Mouse (Mus musculus) Muller cell, postnatal 12 days (primary cell): ENCODE measurements at regions not wholly inside any gene's neighbourhood (a gene's known extent, or its start where the extent isn't known, plus 50 kb on each side); places are given as distances from the start of the nearest gene placed in this dataset.
A peak's percentile ranks its signal among the peaks of the same experiment; 100 is the strongest.

ENCODE experiments used
- DNase-seq: peaks from one replicate; pipeline ENCODE4 v3.0.0-alpha.2; 2015; ENCODE audit errors: inconsistent ontology term

DNA sequence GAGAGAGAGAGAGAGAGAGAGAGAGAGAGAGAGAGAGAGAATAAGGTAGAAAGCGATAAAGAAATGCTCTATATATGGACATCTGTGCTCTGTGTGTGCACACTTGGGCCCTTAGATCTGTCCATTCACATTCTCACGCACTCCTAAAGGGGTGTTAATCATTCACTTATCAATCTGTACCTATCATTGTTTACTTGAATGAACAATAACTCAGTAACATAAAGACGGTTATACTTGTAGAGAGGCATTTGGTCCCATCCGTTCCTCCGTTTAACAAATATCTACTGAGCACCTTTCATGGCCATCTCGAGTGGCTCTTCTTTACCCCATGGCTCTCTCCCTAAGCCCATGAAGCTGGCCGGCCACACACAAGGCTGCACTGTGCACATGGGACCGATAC lies 114.3 kb upstream of the Cpm start:
- no peak for DNase-seq

DNA sequence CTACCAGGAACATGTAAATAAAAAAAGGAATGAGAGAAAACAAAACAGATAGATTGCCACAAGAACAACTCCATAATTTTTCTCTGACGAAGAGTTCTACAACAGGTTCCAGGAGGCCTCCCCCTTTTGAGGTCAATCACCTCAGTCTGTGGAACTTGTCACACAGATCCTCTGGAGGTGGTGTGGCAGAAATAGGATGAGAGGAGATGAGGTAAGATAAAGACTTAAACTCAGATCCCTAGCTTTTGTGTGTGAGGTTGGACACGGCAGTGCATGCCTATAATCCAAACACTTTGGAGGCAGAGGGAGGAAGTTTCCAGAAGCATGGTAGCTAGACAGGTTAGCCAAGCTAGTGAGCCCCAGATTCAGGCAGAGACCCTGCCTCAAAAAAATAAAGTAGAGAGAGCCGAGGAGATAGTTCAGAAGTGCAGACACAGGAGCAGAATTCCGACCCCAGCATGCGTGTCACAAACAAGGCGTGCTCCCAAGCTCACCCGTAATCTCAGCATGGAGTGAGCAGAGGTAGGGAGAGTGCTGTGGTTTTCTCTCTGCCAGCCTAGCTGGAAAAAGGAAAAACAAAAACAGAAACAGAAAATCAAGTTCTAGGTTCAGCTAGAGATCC lies 115.3 kb upstream of the Cpm start:
- no peak for DNase-seq

DNA sequence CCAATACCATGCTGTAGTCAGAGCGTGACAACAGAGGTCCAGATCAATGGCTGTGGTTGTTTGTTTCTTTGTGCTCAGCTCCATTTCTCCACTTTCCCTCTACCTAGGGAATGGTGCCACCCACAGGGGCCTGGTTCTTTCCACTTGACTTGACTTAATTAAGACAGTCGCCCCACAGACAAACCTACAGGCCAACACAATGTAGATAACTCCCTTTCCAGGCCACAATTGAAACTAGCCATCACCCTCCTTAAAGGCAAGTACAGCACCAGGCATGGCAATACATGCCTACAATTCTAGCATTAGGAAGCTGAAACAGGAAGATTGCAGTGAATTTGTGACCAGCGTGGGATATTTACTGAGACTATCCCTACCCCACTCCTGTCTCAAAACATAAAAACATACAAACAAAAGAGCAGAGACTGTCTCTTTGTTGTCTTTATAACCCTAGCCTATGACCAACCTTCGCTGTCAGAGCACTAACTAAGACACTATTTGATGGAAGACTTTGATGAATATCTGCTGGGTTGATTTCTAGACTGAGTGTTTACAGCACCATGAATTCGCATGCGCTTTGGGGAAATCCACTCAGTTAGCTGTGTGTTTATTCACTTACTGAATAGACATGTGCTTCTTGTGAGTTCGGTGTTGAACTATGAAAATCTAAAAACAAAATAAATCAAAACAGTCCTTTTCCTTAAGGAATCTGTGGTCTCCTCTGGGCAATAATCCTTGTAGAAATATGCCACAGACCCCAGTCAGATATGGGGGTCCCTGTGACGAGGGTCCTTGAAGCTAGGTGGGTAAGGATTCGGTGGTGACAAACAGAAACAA lies 116.7 kb upstream of the Cpm start:
- DNase-seq = no peak

DNA sequence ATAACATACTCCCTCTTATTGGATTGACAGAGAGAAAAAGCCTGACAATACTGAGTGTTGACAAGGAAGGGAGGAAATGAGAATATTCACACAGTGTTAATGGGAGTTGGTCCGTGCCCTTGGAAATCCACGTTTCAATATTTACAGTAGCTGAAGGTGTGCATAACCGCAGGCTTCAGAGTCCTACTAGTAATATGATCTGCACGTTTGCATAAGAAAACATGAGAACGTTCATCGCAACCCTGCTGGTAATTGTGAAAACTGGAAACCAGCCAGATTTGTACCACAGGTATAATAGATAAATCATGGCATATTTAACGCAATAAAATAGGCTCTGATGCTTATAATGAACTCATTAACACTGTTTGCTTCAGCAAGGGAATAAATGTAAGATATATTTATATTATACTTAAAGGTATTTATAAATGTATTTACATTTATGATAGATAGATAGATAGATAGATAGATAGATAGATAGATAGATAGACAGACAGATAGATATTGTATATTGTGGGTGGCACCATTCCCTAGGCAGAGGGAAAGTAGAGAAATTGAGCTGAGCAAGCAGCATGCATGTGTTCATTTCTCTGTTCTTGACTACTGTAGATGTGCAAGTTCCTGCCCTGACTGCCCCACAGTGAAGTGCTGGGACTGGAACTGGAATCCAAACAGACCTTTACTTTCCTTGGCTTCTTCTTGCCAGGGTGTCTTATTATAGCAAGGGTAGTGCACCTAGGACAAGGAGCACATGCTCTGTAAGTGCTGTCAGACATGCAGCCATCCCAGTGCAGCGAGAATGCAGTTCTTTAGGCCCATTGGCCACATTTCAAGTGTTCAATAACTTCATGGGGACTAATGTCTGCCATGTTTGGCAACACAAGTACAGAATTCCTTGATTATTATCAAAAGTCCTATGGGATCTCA lies 117.6 kb upstream of the Cpm start:
- DNase-seq = no peak

DNA sequence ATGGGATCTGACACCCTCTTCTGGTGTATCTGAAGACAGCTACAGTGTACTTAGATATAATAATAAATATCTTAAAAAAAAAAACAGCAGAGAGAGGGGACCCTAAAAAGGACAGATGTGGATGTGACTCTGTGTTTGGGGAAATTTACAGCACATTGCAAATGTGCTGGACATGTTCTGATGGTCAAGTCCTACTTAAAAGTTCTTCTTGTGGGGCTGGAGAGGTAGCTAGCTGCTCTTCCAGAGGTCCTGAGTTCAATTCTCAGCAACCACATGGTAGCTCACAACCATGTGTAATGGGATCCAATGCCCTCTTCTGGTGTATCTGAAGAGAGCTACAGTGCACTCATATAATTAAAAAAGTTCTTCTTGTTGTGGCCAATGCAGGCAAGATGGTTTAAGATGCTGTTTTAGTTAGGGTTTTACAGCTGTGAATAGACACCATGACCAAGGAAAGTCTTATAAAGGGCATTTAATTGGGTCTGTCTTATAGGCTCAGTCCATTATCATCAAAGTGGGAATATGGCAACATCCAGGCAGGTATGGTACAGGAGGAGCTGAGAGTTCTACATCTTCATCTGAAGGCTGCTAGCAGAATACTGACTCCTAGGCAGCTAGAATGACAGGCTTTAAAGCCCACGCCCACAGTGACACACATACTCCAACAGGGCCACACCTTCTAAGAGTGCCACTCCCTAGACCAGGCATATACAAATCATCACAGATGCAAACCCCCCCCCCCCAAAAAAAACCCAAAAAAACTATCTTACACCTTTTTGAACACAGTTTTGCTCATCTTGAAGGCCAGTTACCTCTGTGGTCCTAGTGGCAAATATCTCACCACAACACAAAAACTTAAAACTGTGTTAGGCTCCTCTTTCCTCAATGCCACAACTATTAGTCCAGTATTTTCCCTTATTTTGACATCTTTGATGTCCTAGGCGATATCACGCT lies 118.5 kb upstream of the Cpm start:
- no peak for DNase-seq

DNA sequence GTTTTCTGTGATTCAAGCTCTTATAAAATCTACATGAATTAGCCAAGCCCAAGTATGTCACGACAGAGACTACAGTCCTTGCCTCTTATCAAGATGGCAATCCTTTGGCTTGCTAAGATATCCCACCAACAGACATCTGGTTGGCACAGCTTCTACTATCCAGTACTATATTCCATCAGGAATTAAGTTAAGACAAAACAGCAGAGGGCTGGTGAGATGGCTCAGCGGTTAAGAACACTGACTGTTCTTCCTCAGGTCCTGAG lies 119.1 kb upstream of the Cpm start:
- no peak for DNase-seq

DNA sequence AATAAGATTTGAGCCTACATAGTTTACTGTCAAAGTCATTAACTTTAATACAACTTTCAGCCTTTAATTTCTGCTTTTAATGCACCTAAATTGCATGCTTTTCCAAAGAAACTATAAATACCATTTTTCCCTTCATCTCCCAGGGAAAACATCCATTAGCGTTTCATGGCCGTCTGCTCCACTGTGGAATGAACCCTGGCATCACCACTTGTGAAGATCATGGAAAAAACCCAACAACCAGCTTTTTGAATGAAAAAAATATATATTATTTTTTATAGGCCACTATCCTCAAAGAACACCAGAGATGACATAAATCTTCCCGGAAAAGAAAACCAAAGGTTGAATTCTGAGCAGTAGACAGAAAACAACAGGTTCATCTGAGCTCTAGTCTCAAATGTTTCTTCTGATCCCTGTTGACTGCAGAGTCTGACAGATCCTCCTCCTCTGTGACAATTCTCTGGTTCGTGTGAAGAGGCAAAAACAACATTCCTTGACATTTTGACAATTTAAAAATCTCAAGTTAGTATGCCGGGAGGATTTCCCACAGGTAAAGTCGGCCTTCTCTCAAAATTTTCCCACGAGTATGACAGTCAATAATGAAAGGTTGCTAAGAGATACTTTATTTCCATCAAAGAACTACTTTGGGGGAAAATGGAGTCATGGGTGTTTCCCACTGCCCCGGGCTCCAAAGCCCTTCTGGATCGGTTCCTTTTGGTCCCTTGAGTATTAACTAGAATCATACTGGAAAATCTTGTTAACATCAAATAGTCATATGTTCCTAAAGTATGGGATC lies 119.7 kb upstream of the Cpm start:
- no peak for DNase-seq

DNA sequence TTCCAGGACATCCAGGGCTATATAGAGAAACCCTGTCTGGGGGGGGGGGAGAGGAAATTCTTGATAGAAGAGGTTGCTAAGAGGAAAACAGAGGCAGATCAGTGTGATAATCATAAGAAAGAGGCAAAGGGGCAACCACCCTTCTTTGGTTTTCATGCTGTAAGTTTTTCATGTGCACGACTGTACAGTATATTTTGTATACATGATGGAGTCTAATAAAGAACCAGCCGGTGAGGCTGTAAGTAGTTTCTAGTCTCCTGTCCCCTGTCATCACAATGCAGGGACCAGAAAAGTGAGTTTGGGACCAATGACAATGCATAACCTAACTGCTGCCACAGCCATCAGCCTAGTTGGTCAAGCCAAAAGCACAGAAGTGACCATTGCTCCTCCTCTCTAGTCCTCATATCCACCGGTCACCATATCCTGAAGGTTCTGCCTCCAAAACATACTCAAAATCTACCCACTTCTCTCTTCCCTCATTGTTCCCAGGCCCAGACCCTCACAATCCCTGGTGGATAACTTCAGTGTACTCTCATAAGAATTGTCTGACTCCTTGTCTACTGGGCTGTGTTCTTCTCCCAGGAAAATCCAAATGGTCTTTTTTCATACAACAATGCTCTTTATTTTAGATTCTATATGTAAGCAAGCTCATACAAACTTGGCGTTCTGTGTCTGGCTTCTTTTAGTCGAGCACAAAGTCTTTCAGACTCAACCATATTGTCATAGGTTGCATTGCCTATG lies 122.9 kb upstream of the Cpm start:
- no peak for DNase-seq

DNA sequence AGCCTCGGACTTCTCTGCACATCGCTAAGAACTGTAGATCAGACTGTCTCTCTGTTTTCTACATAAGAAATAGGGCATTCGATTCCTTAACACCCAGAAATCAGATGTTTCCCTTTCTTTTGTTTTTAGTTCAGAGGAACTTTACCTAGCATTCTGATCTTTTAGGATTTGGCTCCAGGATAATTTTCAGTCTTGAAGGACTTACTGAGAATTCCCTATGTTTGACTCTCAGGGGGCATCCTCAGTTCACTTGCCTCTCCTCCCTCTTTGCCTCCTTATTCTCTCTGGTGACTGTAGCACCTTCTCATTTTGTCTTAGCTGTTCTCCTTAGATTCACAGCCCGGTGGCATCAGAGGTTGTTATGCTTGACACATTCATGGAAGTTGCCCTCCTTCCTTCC lies 123.8 kb upstream of the Cpm start:
- DNase-seq = no peak

DNA sequence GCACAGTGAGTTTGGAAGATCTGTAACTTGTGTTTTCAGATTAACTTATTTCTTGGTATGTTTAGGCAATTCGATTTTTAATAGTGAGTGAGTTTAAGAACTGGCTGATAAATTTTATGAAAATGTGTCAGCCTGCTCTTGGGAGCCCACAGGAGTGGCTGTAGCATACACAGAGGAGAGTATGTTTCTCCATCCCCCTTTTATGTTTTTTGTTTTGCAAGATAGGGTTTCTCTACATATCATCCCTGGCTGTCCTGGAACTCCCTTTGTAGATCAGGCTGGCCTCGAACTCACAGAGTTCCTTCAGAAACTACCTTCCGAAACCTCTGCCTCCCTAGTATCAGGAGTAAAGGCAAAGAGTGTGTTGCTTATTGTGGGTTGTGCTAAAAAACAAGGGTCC lies 124.2 kb upstream of the Cpm start:
- no peak for DNase-seq

DNA sequence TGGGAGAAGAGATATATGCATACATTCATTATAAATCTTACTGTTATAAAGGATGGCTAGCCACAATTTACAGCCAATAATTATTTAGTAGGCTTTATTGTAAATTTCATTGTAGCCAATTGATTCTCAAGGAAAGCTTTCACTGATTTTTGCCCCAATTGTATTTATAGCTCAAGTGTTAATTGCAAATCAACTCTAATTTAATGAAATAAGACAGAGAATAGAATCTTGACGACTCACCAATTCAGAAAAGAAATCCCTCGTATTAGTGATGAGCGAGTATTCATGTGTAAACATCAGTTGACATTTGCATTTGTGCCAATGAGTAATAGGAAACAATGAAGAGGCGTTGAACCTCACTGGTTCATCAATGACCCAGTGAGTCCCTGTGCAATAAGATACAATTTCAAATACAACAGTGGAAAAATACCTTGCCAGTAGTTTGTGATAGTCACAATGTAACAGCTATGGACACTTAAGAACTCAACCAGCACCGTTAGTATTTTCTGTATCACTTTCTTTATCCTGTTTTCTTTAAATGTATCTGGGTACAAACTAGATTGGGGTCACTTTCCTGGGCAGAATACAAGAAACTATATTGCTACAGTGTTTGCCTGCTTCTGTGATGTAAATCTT lies 124.6 kb upstream of the Cpsf6 start:
- peak; percentile 54 for DNase-seq

DNA sequence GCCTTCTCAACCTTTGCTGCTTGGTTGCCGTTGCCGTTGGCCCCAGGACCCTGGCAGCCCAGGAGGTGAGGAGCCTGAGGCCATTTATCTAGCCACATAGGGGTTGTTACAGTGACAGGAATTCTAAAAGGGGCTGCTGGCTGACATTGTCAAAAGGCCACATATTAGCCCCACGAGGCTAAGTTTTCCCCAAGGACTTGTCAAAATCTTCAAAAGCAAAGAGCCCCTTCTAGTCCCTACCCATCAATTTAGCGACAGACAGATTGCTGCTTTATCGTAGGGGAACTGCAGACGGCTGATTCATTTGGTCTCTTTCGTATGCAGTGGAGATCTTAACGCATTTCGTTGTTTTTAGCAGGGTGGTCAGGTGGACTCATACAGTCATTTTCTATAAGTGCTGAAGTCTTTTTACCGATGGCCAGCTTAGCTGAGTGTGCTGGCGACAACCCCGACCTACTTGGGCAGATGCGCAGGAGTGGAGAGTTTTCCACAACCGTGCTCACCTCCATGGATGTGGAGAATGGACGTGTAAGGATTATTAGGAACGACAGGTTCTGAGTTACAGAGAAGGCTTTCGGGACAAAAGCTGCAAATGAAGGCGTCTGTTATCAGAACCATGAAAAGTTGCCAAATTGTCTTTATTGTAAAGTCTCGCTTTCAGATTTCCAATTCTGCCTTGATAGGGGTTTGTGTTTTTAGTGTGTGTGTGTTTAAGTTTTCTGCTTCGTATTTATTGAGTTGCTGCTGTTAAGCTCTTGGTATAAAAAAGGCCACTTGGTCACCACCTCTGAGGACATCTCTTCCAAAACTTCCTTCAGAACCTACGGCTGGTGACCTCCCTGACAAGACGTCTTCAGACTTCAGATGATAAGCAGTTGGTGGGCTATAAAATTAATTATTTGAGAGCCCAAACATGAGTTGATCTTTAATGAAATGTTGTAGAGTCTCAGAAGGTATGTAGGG lies 123.7 kb upstream of the Cpsf6 start:
- no peak for DNase-seq

DNA sequence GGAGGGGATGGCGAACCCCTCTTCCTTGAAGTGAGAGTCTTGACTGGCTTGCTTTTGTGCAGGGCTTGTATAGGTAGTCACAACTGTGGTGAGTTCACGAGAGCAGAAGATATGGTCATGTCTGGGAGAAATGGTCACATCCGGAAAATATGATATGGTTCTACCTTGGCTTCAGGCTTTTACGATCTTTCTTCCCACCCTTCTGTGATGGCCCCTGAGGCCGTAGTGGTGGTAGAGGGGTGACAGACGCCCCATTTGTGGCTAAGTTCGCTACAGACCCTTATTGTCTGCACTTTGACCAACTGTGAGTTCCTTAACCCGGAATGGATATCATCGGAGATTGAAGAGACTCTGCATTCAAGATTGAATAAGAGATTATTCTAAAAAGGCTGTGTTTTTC lies 122.9 kb upstream of the Cpsf6 start:
- no peak for DNase-seq

DNA sequence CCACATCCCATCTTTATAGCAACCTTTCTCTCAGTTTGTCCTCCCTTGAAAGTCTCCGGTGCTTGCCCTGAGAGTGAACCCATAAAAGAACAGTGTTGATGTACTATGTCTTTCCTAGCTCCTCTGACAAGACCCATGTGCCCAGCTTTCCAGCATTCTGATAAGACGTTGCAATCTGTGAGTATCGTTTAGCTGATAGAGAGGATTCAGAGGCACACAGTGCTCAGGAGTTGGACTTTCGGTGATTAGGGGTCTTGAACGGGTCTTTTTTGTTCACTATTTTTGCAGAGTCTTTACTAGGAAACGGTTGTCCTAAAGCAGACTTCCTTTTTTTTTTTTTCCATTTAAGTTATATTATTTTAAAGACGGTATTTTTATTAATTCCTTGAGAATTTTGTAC lies 122.3 kb upstream of the Cpsf6 start:
- DNase-seq = no peak

DNA sequence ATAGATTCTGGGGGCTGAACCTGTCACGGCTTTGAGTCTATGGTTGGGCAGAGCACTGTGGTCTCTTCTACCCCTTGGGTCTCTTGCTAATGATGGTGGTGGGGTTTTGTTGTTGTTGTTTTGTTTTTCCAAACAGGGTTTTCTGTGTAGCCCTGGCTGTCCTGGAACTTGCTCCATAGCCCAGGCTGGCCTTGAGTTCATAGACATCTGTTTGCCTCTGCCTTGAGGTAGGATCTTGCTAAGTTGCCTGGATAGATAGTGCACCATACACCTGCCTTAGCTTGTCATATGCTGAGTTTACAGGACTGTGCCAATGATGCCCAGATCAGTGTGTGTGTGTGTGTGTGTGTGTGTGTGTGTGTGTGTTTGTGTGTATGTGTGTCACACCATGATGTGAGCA lies 121.6 kb upstream of the Cpsf6 start:
- no peak for DNase-seq

DNA sequence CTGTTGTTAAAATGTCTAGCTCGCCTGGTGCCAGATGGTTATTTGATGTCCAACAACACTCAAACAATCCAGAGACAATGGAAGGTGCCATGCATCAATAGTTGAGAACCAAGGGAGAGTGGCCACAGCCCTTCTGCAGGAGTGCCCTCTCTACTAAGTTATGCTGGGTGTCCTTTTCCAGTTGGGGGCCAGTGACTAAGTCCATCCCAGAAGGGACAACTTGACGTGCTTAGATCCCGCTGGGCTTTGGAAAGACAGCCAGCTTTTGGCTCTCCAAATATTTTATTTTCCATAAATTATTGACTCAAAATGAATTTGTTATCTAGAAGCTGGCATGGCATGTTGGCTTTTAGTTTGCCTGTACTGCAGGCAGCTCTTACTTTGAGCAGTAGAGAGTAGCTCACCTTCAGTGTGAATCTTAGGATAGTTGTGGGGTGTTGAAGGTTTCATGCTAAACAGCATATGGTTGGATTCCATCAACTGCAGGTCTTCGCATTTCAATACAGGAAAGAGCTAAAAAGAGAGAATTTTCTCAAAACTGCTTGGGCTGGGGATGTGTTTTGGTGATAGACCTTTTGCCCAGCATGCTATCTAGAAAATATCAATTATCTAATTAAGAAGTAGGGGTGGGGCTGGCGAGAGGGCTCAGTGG lies 120.8 kb upstream of the Cpsf6 start:
- peak; percentile 62 for DNase-seq

DNA sequence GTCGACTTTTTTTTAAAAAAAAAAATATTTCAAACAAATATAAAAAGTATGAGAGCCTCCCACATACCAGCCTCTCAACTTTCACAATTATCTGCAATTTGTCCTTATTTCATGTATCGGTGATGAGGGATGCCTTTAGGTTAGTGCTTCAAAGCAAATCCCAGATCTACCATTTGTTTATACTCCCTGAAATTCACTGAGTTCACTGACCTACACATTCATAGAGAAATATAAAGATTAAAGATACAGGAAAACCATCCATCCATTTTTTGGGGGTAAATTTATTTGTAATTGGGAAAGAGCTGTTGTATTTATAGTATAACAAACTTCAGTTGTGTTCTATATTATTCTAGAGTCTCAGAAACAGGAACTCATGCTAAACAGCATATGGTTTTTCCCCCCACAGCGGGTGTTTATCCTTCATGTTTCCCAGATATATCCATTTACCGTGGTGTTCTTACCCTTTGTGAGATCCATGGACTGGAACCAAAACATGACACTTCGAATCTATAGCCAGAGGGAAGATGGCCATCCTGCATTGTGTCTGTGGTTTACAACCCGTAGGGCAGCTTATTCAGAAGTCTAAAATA lies 120.1 kb upstream of the Cpsf6 start:
- DNase-seq = no peak
